Mouse (Mus musculus): Measurements from ENCODE around the gene Prf1. TPM values are rescaled to one million over a fixed set of nuclear protein-coding genes. Genes with fewer than 3 reads are reported as not detected.

Prf1 gene
- polyA plus RNA-seq, 1 experiment from 2014 or later = 0.08 TPM

DNA sequence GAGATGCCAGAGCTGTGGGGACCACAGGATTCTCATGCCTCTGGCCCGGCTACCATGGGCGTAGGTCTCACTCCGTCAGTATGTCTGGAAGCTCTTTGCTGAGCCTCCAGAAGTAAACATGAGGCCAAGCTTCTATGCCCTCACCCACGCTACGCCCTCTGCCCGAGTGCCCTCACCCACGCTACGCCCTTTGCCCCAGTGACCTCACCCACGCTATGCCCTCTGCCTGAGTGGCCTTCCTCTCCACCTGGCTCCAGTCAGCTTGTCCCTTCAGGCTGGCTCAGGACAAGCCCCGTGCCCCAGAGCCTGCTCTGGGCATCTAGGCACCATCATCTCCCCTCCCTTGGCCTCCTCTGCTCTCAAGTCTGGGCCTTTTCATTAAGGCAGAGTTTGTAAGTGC lies 29.9 kb downstream of the Prf1 start:
- no peak overlapping the region for H3K4me2 ChIP-seq (replicated peaks; ENCODE audit: low read depth, low read length)
- no peak overlapping the region for H3K9ac ChIP-seq (replicated peaks; ENCODE audit: low read depth)
- H3K27ac ChIP-seq (ENCODE audit: low read length) = no peak overlapping the region
- 82% methylated on average over 9 of the region's 10 CpGs for WGBS
- no peaks in the 10 kb centered on the region for H3K4me1 ChIP-seq (ENCODE audit: insufficient read depth, low read depth, low read length)
- no peaks in the 10 kb centered on the region for H3K9me3 ChIP-seq (ENCODE audit: low read length)
- no peak for DNase-seq (ENCODE audit: low spot score)
- H3K27me3 ChIP-seq (replicated peaks; ENCODE audit: insufficient read depth, low read length) = no peaks in the 10 kb centered on the region
- no peak for TF ChIP-seq EP300 (IDR thresholded peaks at IDR 0.05)
- no peak for TF ChIP-seq CTCF (IDR thresholded peaks at IDR 0.05)
- ATAC-seq = no peak
- H3K36me3 ChIP-seq (ENCODE audit: insufficient read depth, low read length) = no peaks in the 10 kb centered on the region
- no peak overlapping the region for H3K4me3 ChIP-seq (ENCODE audit: low read depth, low read length)

DNA sequence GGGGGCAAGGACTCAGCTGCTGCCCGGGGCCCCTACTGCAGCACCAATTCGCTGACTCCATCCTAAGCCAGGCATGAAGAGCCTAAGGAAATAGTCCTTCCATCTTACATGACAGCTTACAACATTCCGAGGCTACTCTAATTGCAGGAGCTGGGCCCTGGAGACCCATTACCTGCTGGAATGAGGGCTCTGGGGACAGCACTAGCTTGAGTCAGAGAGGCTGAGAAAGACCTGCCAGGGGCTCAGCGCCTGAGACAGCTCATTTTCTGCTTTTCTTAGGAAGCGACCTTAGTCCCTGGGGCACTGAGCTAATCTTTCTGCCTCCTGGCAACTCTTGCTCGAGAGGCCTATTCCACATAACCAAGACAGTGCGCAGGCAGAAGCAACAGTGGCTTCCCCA lies 31.3 kb downstream of the Prf1 start:
- no peak for DNase-seq (ENCODE audit: low spot score)
- Histone ChIP-seq H3K4me2 (replicated peaks; ENCODE audit: low read depth, low read length) (no peak overlapping the region), H3K9ac (replicated peaks; ENCODE audit: low read depth) (no peak overlapping the region), H3K36me3 (ENCODE audit: insufficient read depth, low read length) (no peaks in the 10 kb centered on the region), H3K27me3 (replicated peaks; ENCODE audit: insufficient read depth, low read length) (no peaks in the 10 kb centered on the region), H3K4me1 (ENCODE audit: insufficient read depth, low read depth, low read length) (no peaks in the 10 kb centered on the region), H3K4me3 (ENCODE audit: low read depth, low read length) (no peak overlapping the region), H3K9me3 (ENCODE audit: low read length) (no peaks in the 10 kb centered on the region), H3K27ac (ENCODE audit: low read length) (no peak overlapping the region)
- no peak for ATAC-seq
- 63% methylated on average over 7 of the region's 7 CpGs for WGBS
- TF ChIP-seq EP300 (IDR thresholded peaks at IDR 0.05) (no peak), CTCF (IDR thresholded peaks at IDR 0.05) (no peak)

DNA sequence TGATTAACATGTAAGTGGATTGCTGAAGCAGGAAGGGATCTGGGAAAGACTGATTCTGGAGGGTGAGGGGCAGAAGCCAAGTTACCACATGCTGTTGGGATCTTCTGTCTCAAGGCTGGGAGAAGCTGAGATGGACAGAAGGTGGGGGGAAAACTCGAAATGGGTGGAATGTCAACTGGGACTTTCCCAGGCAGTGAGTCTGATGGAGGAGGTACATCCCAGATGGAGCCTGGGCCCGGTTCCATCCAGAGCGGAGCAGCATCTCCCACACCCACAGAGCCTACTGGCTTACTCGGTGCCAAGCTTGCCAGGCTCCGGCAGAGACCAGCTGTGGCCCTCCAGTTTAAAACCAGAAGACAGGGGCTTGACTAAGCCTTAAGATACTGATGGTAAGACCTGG lies 33.4 kb downstream of the Prf1 start:
- Histone ChIP-seq H3K27ac (ENCODE audit: low read length) (no peak overlapping the region), H3K4me1 (ENCODE audit: insufficient read depth, low read depth, low read length) (no peaks in the 10 kb centered on the region), H3K27me3 (replicated peaks; ENCODE audit: insufficient read depth, low read length) (no peaks in the 10 kb centered on the region), H3K4me3 (ENCODE audit: low read depth, low read length) (no peak overlapping the region), H3K9ac (replicated peaks; ENCODE audit: low read depth) (no peak overlapping the region), H3K36me3 (ENCODE audit: insufficient read depth, low read length) (no peaks in the 10 kb centered on the region), H3K4me2 (replicated peaks; ENCODE audit: low read depth, low read length) (no peak overlapping the region), H3K9me3 (ENCODE audit: low read length) (no peaks in the 10 kb centered on the region)
- TF ChIP-seq CTCF (IDR thresholded peaks at IDR 0.05) (no peak), EP300 (IDR thresholded peaks at IDR 0.05) (no peak)
- ATAC-seq (peak; percentile 76), DNase-seq (ENCODE audit: low spot score) (peak; percentile 34)
- 62% methylated on average over 5 of the region's 5 CpGs for WGBS

DNA sequence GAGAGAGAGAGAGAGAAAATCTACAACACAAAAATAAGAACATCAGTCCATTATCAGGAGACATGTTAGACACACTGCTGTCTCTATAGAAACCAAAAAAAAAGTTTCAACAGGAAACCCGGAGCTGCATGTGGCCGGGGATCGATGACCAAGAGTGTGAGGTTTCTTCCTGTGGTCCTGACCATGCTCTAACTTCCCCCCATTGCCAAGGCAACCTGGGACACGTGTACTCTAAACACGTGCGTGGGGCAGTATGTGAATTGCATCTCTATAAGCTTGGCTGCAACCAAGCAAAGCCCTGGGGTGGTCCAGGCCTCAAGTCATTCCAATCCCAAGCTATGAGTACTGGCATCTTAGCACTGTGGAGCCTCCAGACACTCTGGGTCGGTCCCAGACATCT lies 36.9 kb downstream of the Prf1 start:
- Histone ChIP-seq H3K9ac (replicated peaks; ENCODE audit: low read depth) (no peak overlapping the region), H3K4me1 (ENCODE audit: insufficient read depth, low read depth, low read length) (no peaks in the 10 kb centered on the region), H3K9me3 (ENCODE audit: low read length) (no peaks in the 10 kb centered on the region), H3K4me2 (replicated peaks; ENCODE audit: low read depth, low read length) (no peak overlapping the region), H3K4me3 (ENCODE audit: low read depth, low read length) (no peak overlapping the region), H3K27me3 (replicated peaks; ENCODE audit: insufficient read depth, low read length) (no peaks in the 10 kb centered on the region), H3K36me3 (ENCODE audit: insufficient read depth, low read length) (no peaks in the 10 kb centered on the region; the same call in 1 of the 2 replicates), H3K27ac (ENCODE audit: low read length) (no peak overlapping the region)
- no peak for DNase-seq (ENCODE audit: low spot score)
- 60% methylated on average over 7 of the region's 7 CpGs for WGBS
- TF ChIP-seq EP300 (IDR thresholded peaks at IDR 0.05) = no peak
- no peak for TF ChIP-seq CTCF (IDR thresholded peaks at IDR 0.05)
- no peak for ATAC-seq

DNA sequence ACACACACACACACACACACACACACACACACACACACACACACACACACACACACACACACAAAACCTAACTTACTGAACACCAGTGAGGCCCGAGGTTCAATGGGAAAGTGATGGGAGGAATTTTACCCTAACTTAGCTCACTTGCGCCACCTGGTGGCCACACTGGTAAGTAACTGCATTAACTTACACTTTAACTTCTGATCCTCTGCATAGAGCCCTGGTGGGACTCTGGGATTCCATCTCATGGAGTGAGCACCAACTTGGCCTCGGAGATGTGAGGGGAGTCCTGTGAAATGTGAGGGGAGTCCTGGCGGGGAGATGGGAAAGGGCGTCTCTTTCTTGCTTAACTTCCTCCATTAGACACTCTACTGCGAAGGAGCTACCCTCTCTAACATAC lies 38.5 kb downstream of the Prf1 start:
- DNase-seq (ENCODE audit: low spot score) (peak; percentile 92), ATAC-seq (peak; percentile 59)
- H3K27ac ChIP-seq (ENCODE audit: low read length) = no peak overlapping the region
- H3K9ac ChIP-seq (replicated peaks; ENCODE audit: low read depth) = no peak overlapping the region
- WGBS = 25% methylated on average over 6 of the region's 6 CpGs
- H3K27me3 ChIP-seq (replicated peaks; ENCODE audit: insufficient read depth, low read length) = no peaks in the 10 kb centered on the region
- H3K36me3 ChIP-seq (ENCODE audit: insufficient read depth, low read length) = no peaks in the 10 kb centered on the region; the same call in none of the 2 replicates
- no peaks in the 10 kb centered on the region for H3K9me3 ChIP-seq (ENCODE audit: low read length)
- H3K4me2 ChIP-seq (replicated peaks; ENCODE audit: low read depth, low read length) = no peak overlapping the region
- no peak overlapping the region for H3K4me3 ChIP-seq (ENCODE audit: low read depth, low read length)
- no peaks in the 10 kb centered on the region for H3K4me1 ChIP-seq (ENCODE audit: insufficient read depth, low read depth, low read length)
- no peak for TF ChIP-seq EP300 (IDR thresholded peaks at IDR 0.05)
- peak; percentile 92 for TF ChIP-seq CTCF (IDR thresholded peaks at IDR 0.05)

DNA sequence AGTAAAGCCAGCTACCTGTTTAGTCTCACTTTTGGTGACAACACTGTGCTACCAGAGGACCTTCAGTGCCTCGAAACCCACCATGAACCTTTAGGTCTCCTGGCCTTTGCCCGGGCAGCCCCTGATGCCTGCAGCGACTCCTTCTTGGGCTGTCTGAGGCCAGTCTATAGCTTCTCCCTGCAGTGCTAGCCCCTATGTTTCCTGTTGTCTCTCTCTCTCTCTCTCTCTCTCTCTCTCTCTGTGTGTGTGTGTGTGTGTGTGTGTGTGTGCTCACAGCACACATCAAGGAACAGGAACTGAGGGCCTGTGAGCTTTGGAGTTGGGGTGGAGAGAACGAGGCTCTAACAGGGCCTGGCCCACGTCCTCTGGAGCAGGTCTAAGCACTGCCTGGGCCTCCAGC lies 39.0 kb downstream of the Prf1 start:
- ATAC-seq (no peak), DNase-seq (ENCODE audit: low spot score) (no peak)
- Histone ChIP-seq H3K9ac (replicated peaks; ENCODE audit: low read depth) (no peak overlapping the region), H3K27me3 (replicated peaks; ENCODE audit: insufficient read depth, low read length) (no peaks in the 10 kb centered on the region), H3K36me3 (ENCODE audit: insufficient read depth, low read length) (no peaks in the 10 kb centered on the region; the same call in none of the 2 replicates), H3K4me2 (replicated peaks; ENCODE audit: low read depth, low read length) (no peak overlapping the region), H3K4me1 (ENCODE audit: insufficient read depth, low read depth, low read length) (no peaks in the 10 kb centered on the region), H3K4me3 (ENCODE audit: low read depth, low read length) (no peak overlapping the region), H3K27ac (ENCODE audit: low read length) (no peak overlapping the region), H3K9me3 (ENCODE audit: low read length) (no peaks in the 10 kb centered on the region)
- 80% methylated on average over 5 of the region's 5 CpGs for WGBS
- TF ChIP-seq EP300 (IDR thresholded peaks at IDR 0.05) (no peak), CTCF (IDR thresholded peaks at IDR 0.05) (no peak)

DNA sequence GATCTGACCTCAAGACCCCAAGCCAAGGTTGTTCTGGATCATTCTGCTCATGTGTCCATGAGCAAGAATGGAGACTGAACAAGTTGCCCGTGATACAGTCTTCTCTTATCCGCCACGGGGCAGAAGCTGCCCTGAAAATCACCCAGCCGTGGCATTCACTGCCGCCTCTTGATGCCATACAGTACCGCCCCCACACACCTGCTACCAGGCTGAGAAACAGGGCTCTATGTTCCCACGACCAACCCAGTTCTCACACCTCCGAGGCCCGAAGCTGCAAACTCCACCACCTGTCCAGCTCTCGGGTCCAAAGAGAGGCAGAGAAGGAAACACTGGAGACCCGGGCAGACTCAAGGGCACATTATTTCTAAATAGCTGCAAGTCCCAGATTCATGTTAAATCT lies 40.0 kb downstream of the Prf1 start:
- no peak overlapping the region for H3K4me2 ChIP-seq (replicated peaks; ENCODE audit: low read depth, low read length)
- H3K4me3 ChIP-seq (ENCODE audit: low read depth, low read length) = no peak overlapping the region
- ATAC-seq (no peak), DNase-seq (ENCODE audit: low spot score) (no peak)
- H3K27ac ChIP-seq (ENCODE audit: low read length) = no peak overlapping the region
- H3K9me3 ChIP-seq (ENCODE audit: low read length) = no peaks in the 10 kb centered on the region
- H3K9ac ChIP-seq (replicated peaks; ENCODE audit: low read depth) = no peak overlapping the region
- peaks cover 3% of the 10 kb centered on the region for H3K36me3 ChIP-seq (ENCODE audit: insufficient read depth, low read length)
- H3K4me1 ChIP-seq (ENCODE audit: insufficient read depth, low read depth, low read length) = no peaks in the 10 kb centered on the region
- no peaks in the 10 kb centered on the region for H3K27me3 ChIP-seq (replicated peaks; ENCODE audit: insufficient read depth, low read length)
- TF ChIP-seq CTCF (IDR thresholded peaks at IDR 0.05) (no peak), EP300 (IDR thresholded peaks at IDR 0.05) (no peak)
- WGBS = 87% methylated on average over 11 of the region's 11 CpGs

Measured in lung, postnatal 0 days (tissue).